Mouse (Mus musculus): Measurements from ENCODE around the gene Tcf7. TPM values are rescaled to one million over a fixed set of nuclear protein-coding genes. Genes with fewer than 3 reads are reported as not detected.

Gene Tcf7
- total RNA-seq, 1 experiment from 2014 or later: 41.6 TPM

- DNase-seq: peak; percentile 93
These were observed 1.1 kb upstream of the Tcf7 start for GRCm38 (mm10) chr11:52283596-52284571.

DNA sequence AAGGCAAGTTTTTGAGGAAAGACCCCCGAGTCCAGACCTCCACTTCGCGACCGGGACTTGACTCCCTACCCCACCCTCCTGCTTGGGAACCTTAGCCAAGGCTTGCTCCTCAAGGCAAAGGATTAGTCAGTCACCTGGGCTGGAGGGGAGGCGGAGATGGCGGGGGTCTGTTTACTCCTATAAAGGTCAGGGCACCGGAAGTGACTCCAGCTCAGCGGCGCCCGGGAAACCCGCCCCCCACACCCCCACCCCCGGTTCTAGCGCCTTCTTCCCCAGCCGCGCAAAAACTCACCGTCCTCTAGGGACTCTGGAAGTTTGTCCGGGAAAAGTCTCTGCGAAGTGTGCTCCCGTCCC is 417 bp downstream of the Tcf7 start:
- DNase-seq: peak; percentile 72

- peak; percentile 50 for DNase-seq
These were observed 1.1 kb downstream of the Tcf7 start for GRCm38 (mm10) chr11:52281568-52282328.

- DNase-seq: no peak
These were observed 2.0 kb downstream of the Tcf7 start for GRCm38 (mm10) chr11:52280566-52281455.

GRCm38 (mm10) chr11:52279611-52280145 is 3.1 kb downstream of the Tcf7 start:
- DNase-seq: peak; percentile 7

DNA sequence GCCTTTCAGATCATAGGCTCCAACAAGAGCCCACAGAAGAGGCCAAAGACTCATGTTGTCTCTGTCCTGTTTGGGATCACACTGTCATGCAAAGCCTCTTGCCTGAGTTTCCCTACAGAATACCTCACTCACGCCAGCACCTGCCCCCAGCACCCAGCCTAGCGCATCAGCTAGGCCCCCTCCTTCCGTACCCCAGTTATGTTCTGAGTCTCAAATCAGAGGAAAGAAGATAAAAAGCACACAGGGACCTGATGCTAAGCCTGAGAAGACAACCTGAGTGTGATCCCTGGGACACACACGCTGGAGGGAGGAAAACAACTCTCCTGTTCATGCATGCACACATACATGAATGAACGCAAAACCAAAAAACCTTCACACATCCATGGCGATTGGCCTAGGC is 3.8 kb downstream of the Tcf7 start:
- DNase-seq: peak; percentile 4

- DNase-seq: peak; percentile 4
These were observed 4.7 kb downstream of the Tcf7 start for GRCm38 (mm10) chr11:52278164-52278563.

DNA sequence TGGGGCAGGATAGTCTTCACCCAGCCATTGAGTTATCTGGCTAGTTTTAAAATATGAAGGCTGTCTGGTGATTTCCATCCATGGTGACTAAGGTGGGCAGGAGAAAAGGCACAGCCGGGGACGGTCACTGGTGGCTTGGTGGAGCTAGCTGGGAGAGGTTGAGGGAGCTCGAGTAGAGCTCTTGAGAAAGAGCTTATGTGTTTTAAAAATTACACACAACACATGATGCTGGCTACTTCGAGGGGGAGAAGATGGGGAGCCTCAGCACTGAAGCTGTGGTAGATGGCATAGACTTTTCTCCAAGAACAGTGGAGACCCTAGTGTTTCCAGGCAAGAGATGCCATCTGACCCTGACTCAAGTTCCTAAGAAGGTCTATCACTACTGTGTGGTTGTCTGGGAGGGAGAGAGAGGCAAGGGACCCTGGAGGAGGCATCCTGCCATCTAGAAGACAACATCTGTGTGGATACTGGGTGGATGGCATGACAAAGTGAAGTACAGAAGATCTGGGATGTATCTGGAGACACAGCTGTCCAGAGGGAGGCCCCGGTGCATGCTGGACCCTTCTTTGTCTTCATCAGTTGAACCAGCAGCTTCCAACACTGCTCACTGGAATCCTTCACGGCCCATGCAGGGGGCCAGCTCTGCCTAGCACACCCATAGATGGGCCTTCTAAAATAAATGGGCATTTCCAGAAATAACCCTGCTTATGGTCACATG is 5.2 kb downstream of the Tcf7 start:
- DNase-seq: no peak

- no peak for DNase-seq
These were observed 5.8 kb downstream of the Tcf7 start for GRCm38 (mm10) chr11:52276961-52277391.

DNA sequence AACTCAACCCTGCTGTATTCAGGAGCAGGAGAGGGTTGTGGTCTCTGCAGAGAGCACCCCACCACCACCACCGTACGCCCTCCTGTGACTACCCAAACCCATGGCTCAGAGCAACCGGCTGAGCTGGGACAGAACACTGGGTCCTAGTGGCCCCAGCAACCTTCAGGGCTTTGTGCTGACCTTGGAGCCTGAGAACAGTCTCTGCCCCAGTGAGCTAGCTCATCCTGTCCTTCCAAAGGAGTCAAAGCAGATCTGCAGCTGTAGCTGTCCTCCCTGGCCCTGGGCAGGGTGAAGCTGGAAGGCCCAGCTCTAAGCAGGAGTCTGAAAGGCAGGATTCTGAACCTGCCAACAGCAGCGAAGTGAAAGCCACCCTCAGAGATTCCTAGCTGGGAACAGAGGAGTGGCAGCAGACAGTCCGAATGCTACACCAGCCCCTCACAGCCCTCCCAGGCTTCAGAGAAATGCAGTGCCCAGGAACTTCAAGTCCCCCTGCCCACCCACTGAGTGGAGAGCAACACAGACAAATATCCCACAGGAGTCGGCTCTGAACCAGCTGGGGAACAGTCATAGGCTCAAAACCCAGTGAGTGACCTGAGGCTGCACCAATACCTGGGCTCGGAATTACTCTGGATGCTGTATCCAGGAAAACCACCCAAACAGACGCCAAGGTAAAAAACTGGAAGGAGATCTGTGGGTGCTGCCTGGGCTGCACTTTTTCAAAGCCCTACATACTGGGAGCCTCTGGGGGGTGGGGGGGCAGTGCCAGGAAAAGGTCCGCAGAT is 6.8 kb downstream of the Tcf7 start:
- DNase-seq: peak; percentile 70

DNA sequence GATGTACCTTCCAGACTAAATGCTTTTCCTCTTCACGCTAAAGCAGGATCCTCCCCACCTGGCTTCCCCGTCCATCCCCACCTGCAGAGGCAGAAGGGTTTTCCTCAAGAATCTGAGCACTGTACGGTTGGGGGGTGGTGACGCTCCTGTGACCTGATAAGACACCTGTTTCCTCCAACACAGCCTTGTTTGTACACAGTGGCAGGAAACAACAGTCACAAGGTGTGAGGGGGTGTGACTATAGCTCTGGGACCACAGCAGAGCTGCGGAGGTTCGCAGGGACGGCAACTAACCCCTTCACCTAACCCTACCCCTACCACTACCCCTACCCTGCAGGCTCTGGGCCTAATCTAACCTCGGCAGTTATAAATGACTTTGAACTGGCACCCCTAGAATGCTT is 7.4 kb downstream of the Tcf7 start:
- no peak for DNase-seq

DNA sequence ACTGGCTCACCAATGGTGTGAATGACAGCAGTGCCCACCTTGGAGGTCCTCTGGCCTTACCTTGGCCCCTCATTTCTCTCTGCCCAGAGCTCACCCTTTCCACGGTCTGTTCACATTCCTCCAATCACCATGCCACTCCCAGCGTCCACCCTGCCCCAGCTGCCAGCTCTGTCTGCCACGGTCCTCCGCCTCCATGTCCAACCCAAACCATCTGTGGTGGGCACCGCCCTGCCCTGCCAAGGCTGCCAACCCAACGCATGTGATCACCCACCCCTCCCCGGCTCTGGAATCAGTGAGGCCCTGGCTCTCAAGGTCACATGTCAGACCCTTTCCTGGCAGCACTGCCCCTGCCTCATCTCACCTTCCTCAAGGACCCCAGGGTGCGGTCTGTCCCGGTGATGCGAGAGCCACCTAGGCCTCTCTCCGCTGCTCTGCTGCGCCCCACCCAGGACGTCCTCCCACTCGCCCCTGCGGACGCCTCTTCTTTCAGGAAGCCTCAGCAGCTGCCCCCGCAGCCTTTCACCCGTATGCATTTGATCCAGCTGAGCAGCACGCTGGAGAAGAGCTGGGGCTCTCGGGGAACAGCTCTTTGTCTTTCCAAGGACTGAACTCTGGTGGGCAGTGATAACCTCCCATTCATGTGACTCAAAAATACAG is 8.2 kb downstream of the Tcf7 start:
- peak; percentile 48 for DNase-seq

- no peak for DNase-seq
These were observed 8.9 kb downstream of the Tcf7 start for GRCm38 (mm10) chr11:52273942-52274330.

GRCm38 (mm10) chr11:52273183-52273941 is 9.5 kb downstream of the Tcf7 start:
- peak; percentile 81 for DNase-seq

DNA sequence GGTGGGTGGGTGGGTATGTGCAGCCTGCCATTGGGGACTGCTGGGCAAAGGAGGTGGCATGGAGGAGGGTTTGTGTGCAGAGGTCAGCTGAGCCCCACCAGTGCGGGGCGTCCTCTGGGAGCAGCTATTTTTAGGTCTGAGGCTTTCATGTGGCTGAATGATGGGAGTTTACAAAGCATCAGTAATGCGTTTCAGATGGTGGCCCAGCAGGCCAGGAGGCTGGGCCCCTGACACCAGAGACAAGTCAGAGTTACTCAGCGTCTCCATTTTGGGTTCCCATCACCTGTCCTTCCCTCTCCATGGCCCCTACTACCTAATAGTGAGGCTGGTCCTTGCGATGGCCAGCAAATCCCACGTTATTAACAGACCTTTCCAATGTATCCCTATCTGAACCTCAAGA is 10.2 kb downstream of the Tcf7 start:
- DNase-seq: no peak

DNA sequence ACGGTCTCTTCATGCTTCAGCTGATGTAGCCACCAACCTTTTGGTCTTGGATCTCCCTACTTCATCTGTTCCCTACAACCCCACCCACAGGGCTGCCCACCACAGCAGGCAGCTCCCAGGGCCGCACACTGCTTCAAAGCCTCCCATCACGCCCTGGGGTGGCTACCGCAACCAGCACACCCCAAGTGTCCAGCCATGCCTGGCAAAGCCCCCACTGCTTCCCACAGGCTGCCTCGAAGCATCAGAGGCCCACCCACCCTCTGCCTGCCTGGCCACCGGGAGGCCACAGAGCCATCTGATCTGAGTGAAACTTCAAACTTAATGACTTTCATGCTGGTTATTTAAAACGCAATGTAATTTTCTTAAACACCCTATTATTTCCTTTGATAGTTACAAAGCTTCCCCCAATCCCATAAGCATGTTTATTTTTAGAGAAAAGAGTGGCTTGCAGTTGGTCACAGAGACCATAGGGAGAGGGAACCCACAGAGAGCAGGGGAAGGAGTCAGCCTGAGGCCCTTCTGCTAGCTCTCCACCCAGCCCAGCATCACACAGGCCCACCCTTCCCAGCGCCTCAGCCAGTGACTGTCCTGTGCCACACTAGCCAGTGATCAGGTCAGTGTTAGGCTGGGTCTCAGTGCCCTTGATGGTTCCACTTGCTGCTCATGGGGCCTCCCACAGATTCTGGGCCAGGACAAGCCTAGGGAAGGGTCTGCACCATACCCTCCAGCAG is 10.9 kb downstream of the Tcf7 start:
- DNase-seq: no peak

DNA sequence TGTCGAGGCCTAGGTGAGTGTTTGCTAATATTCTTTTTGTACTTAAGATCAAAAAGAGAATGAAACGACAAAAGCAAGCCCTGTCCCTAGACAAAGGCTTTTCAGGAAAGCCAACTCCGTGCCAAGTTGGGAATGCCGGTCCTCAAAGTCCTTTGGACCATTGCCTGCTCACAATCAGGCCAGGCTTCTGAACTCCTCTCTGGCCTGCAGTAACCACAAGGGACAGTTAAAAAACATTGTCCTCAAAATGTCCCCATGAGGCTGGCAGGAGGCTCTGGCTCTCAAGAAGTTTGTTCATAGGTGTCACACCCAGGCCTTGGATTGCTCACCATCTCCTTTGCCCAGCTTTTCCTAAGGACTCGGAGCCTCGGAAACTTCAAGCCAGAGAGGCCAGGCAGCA is 13.0 kb downstream of the Tcf7 start:
- DNase-seq: peak; percentile 68

GRCm38 (mm10) chr11:52268104-52268835 is 14.5 kb downstream of the Tcf7 start:
- peak; percentile 43 for DNase-seq
